Comparison of ENCODE assay signal across 7 mouse cellular contexts in the genomic region with DNA sequence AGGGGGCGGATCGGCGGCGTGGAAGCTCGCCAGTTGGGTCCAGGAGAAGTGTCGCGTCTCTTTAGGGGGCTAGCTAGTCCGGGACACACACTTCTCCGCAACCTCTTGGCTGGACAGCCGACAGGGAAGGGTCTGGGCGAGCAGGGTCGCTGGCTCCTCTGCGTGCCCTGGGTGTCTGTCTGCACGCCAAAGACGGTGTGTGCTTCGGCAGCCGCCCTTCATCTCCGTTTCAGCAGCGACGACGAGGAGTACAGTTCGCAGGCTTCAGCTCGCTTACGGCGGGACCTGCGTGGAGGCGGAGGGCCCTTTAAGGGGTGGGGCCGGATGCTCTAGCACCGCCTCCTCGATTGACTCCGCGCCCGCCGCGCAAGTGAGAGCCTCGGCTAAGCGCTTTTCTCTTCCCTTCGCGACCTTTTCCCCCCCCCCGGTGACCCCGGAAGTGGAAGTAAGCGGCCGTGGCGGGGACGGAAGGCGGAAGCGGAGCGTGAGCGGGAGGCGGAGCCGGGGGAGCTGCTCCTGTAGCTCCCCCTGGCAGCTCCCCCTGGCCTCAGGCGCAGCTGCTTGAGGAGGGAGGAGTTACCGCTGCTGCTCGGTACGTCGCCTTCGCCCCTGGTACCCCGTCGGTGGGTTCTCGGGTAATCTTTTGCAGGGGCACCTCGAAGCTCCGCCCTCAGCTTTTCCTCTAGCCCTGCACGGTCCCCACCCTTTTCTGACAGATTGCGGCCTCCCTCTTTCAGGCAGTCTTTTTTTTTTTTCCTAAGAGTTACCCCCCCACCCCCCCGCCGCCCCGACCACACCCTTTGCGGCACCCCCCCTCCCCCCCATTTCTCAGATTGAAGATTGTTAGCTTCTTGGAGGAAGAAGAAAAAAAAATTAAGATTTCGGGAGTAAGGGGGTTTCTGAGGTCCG. TPM values are rescaled to one million over a fixed set of nuclear protein-coding genes. Genes with fewer than 3 reads are reported as not detected.
DNase-seq lines count a peak whose midpoint lies in the region; ATAC-seq lines count a peak whose summit lies in the region.

No protein-coding gene starts in this region.

- peak overlapping the region; percentile 58 for H3K4me3 ChIP-seq in intestine, embryonic 14.5 days (ENCODE audit: low read depth, low read length)
- peak overlapping the region; percentile 88 for H3K4me3 ChIP-seq in midbrain, embryonic 10.5 days

- intact Hi-C loops in gastrocnemius, postnatal 14 days (cut with DNase I; ENCODE audit: low total_unique reads) = loop anchor here (10.0 kb wide), 1 partner anchor 61 kb away; a partner anchor contains a TSS
- intact Hi-C loops in left cerebral cortex, postnatal 25 days (cut with DNase I) = no loop called here

- H3K4me1 ChIP-seq in intestine, embryonic 14.5 days (replicated peaks; ENCODE audit: control insufficient read depth, insufficient read depth, low read length) = peaks cover 39% of the 10 kb centered on the region
- H3K4me1 ChIP-seq in midbrain, embryonic 10.5 days = peaks cover 60% of the 10 kb centered on the region

- H3K4me2 ChIP-seq in intestine, embryonic 14.5 days (ENCODE audit: low read length) = peak overlapping the region; percentile 85

- ATAC-seq in intestine, embryonic 14.5 days (replicated peaks; ENCODE audit: low FRiP score, low TSS enrichment, low read depth) = peak; percentile 93

- H3K9me3 ChIP-seq in intestine, embryonic 14.5 days (ENCODE audit: control insufficient read depth, low read length) = no peaks in the 10 kb centered on the region
- H3K9me3 ChIP-seq in midbrain, embryonic 10.5 days (replicated peaks) = no peaks in the 10 kb centered on the region

- no peaks in the 10 kb centered on the region for H3K27me3 ChIP-seq in intestine, embryonic 14.5 days (replicated peaks; ENCODE audit: control insufficient read depth, insufficient read depth, low read length)
- H3K27me3 ChIP-seq in midbrain, embryonic 10.5 days (ENCODE audit: low read depth, poor library complexity, severe bottlenecking) = no peaks in the 10 kb centered on the region

- H3K9ac ChIP-seq in intestine, embryonic 14.5 days (ENCODE audit: low read length) = peak overlapping the region; percentile 72

- 1% methylated on average over 62 of the region's 70 CpGs for WGBS in intestine, embryonic 14.5 days
- WGBS in midbrain, embryonic 10.5 days = under 1% methylated on average over 70 of the region's 70 CpGs

- peaks cover 31% of the 10 kb centered on the region for H3K36me3 ChIP-seq in intestine, embryonic 14.5 days (ENCODE audit: control insufficient read depth, insufficient read depth, low read length)
- peaks cover 59% of the 10 kb centered on the region for H3K36me3 ChIP-seq in midbrain, embryonic 10.5 days

- H3K27ac ChIP-seq in intestine, embryonic 14.5 days (ENCODE audit: low read depth) = peak overlapping the region; percentile 92
- H3K27ac ChIP-seq in midbrain, embryonic 10.5 days (replicated peaks) = peak overlapping the region; percentile 97

- DNase-seq in adrenal gland, adult (ENCODE audit: inconsistent age in 2 of 2, low spot score in 1 of 2) = peak; percentile 97 to 98
- peak; percentile 99 for DNase-seq in embryo, embryonic 10.5 days (ENCODE audit: low spot score)
- DNase-seq in gastrocnemius, postnatal 14 days = peak; percentile 98
- peak; percentile 99 for DNase-seq in intestine, embryonic 14.5 days (ENCODE audit: low spot score)
- DNase-seq in left cerebral cortex, postnatal 25 days (ENCODE audit: low spot score in 2 of 2) = peak; percentile 94 to 97
- peak; percentile 99 for DNase-seq in midbrain, embryonic 10.5 days (ENCODE audit: low spot score)
- peak; percentile 96 for DNase-seq in right cerebral cortex, postnatal 4 days

RNA-seq across cellular contexts. Expression of a gene that starts 1.2 kb away (rescaled TPM):
- 1 to 10 TPM; 6.4 to 7.4 TPM for total RNA-seq in gastrocnemius, postnatal 14 days (2021)
- polyA plus RNA-seq in intestine, embryonic 14.5 days (2014; fragmentation: Nextera tagmentation; extraction: Ambion mirVana) = 13.2 and 16.4 TPM in 2 replicates
- 10 to 100 TPM in 1 of 2 experiments, 1 to 10 TPM in 1; 8.8 to 10.2 TPM for total RNA-seq in left cerebral cortex, postnatal 25 days (2021)
- 22.1 and 24.3 TPM in 2 replicates for polyA plus RNA-seq in midbrain, embryonic 10.5 days (2016; fragmentation: Nextera tagmentation; extraction: Ambion mirVana)

RNA-seq across cellular contexts. Expression of a gene that starts 1.5 kb away (rescaled TPM):
- 10 to 100 TPM; 23.3 to 24.5 TPM for total RNA-seq in gastrocnemius, postnatal 14 days (2021)
- 35.5 and 37.7 TPM in 2 replicates for polyA plus RNA-seq in intestine, embryonic 14.5 days (2014; fragmentation: Nextera tagmentation; extraction: Ambion mirVana)
- total RNA-seq in left cerebral cortex, postnatal 25 days (2021) = 10 to 100 TPM; 65.6 to 66.1 TPM
- polyA plus RNA-seq in midbrain, embryonic 10.5 days (2016; fragmentation: Nextera tagmentation; extraction: Ambion mirVana) = 50.7 and 57.8 TPM in 2 replicates

RNA-seq across cellular contexts. Expression of a gene that starts 11.8 kb away (rescaled TPM):
- total RNA-seq in gastrocnemius, postnatal 14 days (2021) = 10 to 100 TPM; 33.3 to 36.3 TPM
- polyA plus RNA-seq in intestine, embryonic 14.5 days (2014; fragmentation: Nextera tagmentation; extraction: Ambion mirVana) = 189 and 203 TPM in 2 replicates
- total RNA-seq in left cerebral cortex, postnatal 25 days (2021) = 10 to 100 TPM; 37.1 to 40.7 TPM
- 260 and 264 TPM in 2 replicates for polyA plus RNA-seq in midbrain, embryonic 10.5 days (2016; fragmentation: Nextera tagmentation; extraction: Ambion mirVana)

RNA-seq across cellular contexts. Expression of a gene that starts 14.6 kb away (rescaled TPM):
- total RNA-seq in gastrocnemius, postnatal 14 days (2021) = 1 to 10 TPM; 3.2 TPM
- polyA plus RNA-seq in intestine, embryonic 14.5 days (2014; fragmentation: Nextera tagmentation; extraction: Ambion mirVana) = 0.43 and 0.72 TPM in 2 replicates
- total RNA-seq in left cerebral cortex, postnatal 25 days (2021) = under 1 TPM; 0.39 to 0.78 TPM
- 0.44 and 0.66 TPM in 2 replicates for polyA plus RNA-seq in midbrain, embryonic 10.5 days (2016; fragmentation: Nextera tagmentation; extraction: Ambion mirVana)

RNA-seq across cellular contexts. Expression of a gene that starts 16.1 kb away (rescaled TPM):
- total RNA-seq in gastrocnemius, postnatal 14 days (2021) = 1 to 10 TPM; 5.8 to 6.3 TPM
- 86.0 and 88.0 TPM in 2 replicates for polyA plus RNA-seq in intestine, embryonic 14.5 days (2014; fragmentation: Nextera tagmentation; extraction: Ambion mirVana)
- 1 to 10 TPM; 6.9 to 7.5 TPM for total RNA-seq in left cerebral cortex, postnatal 25 days (2021)
- 82.0 and 100 TPM in 2 replicates for polyA plus RNA-seq in midbrain, embryonic 10.5 days (2016; fragmentation: Nextera tagmentation; extraction: Ambion mirVana)

Comparison
In these comparisons a context has a peak if more than half of its experiments do, and no peak if none do; other contexts are left out.
1. Peak in every context shown above with its lines: DNase-seq, ATAC-seq, H3K4me3 ChIP-seq and H3K27ac ChIP-seq.